Mouse (Mus musculus) CH12.LX (cell line): Measurements from ENCODE around the gene Echdc3.

Experiments used
- BHLHE40 ChIP-seq: IDR thresholded peaks from 2 replicates; pipeline ENCODE4 v1.6.1; 2011; ENCODE audit warnings: mild to moderate bottlenecking, low read depth, low read length, improper control_type of control experiment
- CTCF ChIP-seq, 2 experiments: IDR thresholded peaks in 1 of 2; conservative IDR thresholded peaks in 1 of 2; 2 replicates each; pipeline ENCODE4 v1.5.1; 2011 to 2012; ENCODE audit warnings: low read depth in 2 of 2, low read length in 2 of 2, improper control_type of control experiment in 1 of 2, inconsistent platforms in 1 of 2, mild to moderate bottlenecking in 1 of 2, moderate library complexity in 1 of 2
- ELF1 ChIP-seq: IDR thresholded peaks from 2 replicates; pipeline ENCODE4 v1.6.1; 2014; ENCODE audit warnings: low read depth, mild to moderate bottlenecking, inconsistent platforms, low read length, improper control_type of control experiment
- EP300 ChIP-seq: IDR thresholded peaks from 2 replicates; pipeline ENCODE4 v1.6.1; 2011; ENCODE audit warnings: low read length, improper control_type of control experiment
- MAX ChIP-seq: IDR thresholded peaks from 2 replicates; pipeline ENCODE4 v1.6.1; 2011; ENCODE audit warnings: low read length, improper control_type of control experiment
- POLR2A ChIP-seq: IDR thresholded peaks from 2 replicates; pipeline ENCODE4 v1.6.1; 2011; ENCODE audit warnings: low read depth, mild to moderate bottlenecking, improper control_type of control experiment, low read length

- TF ChIP-seq ELF1 (no peak), MAX (no peak), EP300 (no peak), CTCF (conservative IDR thresholded peaks at IDR 0.05 in 1 of 2, IDR thresholded peaks at IDR 0.05 in 1 of 2; ENCODE audit: low read depth in 2 of 2, low read length in 2 of 2) (no peak), POLR2A (no peak), BHLHE40 (no peak)
These were observed 3.7 kb downstream of the Echdc3 start for GRCm38 (mm10) chr2:6209116-6209515.
